Mouse (Mus musculus) skeletal muscle tissue, adult 2 months (tissue): Measurements from ENCODE around the gene Hspbap1.

Experiments
- DNase-seq: peaks from one replicate; pipeline ENCODE4 v3.0.0-alpha.2; 2012; ENCODE audit warnings: low read depth, low spot score

Hspbap1 gene

DNA sequence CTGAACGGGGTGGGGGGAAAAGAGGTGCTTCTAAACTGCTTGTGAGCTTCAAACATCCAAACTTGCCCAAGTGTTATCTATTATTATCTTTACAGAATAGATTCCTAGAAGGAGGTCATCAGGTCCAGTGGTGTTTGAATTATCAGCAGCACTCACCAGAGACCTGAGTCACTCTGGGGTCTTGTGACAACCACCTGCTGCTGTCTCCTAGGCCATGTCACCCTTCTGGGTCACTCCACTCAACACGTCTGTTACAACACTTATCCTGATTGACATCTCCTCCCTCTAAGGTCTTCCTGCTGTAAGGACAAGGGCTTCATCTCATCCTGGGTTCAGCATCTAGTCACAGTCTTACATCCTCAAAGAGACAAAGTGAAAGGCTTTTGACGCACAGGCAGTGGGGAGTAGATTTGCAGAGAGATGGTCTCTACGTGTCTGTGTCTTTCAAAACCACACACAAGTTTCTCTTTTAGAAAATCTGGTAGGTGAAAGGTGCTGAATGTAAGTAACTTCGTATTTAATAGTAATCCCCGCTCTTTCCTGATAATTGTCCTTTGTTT is 21.9 kb downstream of the Hspbap1 start:
- DNase-seq = no peak

GRCm38 (mm10) chr16:35802163-35802562 is 32.0 kb downstream of the Hspbap1 start:
- DNase-seq = no peak

DNA sequence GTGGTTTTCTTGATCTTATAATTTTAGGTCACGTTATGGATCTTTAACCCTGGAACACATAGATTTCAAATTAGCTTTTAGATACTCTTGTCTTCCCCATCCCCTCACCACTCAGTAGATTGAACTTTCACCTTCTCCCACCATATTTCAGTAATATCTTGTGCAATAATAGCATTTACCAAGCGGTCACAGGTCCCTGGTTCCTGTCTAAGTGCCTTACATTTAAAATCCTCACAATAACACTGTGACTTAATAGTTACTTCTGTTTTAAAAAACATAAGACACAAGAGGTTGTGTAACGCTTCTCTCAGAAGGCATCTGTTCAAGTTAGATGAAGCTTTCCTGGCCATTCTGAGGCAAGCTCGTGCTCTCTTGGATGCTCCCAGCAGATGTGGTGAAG is 33.5 kb downstream of the Hspbap1 start:
- DNase-seq = no peak

DNA sequence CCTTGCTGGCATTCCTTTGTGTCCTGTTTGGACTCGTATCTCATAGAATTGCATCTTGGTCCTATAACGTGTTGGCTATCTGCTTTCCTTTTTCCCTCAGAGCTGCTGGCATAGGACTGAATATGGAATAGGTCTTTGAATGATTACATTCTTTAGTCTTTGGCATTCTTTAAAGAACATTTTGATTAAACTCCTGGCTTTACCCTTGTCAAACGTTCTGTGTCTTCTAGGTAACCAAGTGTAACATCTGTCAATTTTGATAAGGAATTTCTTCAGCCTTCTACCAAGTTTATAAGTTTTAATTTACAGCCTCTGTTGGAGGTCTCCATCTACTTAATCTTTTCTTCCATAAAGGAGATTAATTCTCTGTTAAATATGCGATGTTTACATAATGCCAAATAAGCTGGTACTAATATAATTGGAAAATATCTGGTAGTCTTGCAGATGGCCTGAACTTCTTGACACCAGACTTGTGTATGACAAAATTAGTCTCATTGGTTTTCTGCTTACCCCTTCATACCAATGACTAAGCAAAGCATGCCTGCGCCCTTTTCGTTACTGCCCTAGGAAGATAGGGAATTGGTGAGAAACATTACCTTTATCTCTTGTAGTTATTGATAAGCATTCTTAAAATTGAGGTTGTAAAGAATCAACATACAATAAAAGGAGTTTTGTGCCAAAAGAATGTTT is 36.9 kb downstream of the Hspbap1 start:
- DNase-seq = no peak

DNA sequence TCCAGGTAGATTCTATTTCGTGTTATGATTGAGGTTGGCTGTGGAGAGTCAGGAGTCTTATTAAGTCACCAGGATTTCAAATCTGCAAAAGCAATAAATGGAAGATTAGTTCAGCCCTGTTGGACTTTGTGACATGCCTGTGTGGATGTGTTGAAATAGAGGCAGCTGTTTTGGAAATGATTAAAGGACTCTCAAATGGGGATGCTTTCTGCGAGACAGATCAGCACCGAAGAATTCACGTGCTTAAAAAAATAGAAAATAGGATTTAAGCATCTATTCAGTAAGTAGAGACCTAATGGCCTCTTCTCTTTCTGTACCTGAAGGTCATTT is 37.5 kb downstream of the Hspbap1 start:
- DNase-seq = no peak

DNA sequence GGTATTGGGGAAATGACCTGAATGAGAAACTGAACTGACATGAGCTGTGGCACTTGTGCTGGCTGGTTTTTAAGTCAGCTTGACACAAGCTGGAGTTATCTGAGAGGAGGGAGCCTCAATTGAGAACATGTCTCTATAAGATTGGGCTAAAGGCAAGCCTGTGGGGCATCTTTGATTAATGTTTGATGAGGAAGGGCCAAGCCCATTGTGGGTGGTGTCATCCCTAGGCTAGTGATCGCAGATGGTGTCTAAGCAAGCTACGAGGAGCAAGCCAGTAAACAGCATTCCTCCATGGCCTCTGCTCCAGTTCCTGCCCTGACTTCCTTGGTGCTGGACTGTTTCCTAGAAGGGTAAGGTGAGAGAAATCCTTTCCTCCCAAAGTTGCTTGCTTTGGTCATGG is 38.7 kb downstream of the Hspbap1 start:
- no peak for DNase-seq

DNA sequence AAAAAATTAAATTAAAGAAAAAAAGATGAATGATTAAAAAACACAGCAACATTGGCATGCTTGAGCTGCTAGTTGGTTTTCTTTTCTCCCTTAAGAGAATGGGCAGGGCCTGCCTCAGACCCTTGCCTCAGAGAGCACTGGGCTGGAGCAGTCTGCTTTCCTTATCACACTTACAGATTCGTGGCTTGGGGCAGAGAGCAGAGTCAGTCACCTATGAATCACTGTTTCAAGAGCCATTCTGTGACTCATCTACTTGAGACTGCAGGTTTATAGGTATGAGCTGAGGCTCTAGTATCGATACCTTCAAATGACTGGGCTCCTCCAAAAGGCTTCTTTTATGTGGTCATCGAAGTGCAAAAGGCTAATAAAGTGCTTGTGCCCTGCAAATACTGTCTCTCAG is 42.9 kb downstream of the Hspbap1 start:
- no peak for DNase-seq

DNA sequence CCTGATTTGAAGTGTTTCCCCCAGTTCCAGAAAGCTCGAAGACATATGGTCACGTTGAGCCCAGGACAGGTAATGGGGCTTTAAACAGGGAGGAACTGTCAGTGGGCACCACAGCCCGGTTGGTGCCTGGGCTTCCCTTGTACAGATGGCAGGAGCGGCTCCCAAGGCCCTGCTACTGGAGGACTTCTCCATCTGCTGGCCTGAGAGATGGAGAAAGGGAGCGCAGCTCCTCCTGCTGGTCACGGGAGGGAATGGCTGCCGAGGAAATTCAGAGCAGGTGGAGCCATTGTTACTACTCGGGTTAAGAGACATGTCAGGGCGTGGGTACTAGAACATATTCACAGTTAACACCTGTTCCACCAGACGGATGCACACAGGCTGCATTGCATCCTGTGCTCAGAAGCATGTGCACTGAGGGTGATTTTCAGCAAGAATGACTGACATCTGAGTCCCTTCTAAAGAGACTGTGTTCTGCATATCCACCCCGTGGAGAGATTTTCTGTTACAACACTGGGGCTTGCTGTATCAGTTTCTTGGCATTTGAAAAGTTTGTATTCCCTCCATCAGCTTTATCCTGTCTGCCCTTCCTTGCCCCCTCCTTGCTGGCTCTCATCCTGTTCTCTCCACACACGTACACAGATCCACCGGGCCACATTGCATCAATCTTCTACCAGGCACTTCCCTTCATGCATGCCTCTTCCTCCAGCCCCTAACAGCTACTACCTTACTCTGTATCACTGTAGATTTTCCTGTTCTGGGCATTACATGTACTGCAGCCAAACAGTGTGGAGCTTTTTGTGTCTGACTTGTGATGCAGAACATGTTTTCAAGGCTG is 47.3 kb downstream of the Hspbap1 start:
- DNase-seq = peak; percentile 67

DNA sequence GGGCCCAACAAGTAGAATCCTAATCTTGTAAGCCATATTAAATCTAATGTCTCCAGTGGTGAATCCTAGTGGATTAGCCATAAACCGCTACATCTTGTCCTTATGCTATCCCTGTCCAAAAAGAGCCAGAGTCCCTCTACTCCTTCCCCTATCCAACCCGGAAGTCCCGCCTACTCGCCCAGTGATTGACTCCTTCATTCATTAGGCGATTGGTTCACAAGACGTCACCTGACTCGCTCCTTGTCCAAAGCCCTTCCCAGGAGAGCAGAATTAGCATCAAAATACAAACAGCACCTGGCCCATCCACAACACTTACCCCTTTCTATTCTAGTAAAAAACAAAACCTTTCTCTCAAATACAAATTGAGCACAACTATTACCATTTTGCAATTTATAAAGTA is 59.8 kb downstream of the Hspbap1 start:
- no peak for DNase-seq

GRCm38 (mm10) chr16:35832926-35833325 is 62.8 kb downstream of the Hspbap1 start:
- no peak for DNase-seq

- DNase-seq = no peak
These were observed 64.5 kb downstream of the Hspbap1 start for GRCm38 (mm10) chr16:35834653-35835052.

DNA sequence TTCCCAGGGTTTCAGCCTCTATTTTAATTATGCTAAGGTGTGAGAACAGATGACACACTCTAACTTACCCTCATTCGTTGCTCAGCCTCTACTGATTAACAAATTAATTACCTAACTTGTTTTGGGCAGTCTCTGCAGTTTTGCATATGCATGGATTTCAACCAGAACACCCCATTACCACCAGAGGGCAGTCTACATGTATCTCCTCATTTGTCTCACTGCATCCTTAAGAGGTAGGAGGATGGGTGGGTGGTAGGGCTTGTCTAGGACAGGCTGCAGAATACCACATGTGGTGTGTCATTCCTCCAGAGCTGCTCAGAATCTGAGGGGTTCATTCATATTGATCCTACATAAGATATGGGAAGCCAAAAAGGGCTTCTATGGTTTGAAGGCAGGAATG is 69.5 kb downstream of the Hspbap1 start:
- DNase-seq = no peak

- no peak for DNase-seq
These were observed 77.0 kb downstream of the Hspbap1 start for GRCm38 (mm10) chr16:35847138-35847537.

GRCm38 (mm10) chr16:35855846-35856245 is 85.7 kb downstream of the Hspbap1 start:
- DNase-seq = no peak

GRCm38 (mm10) chr16:35856766-35857165 is 86.6 kb downstream of the Hspbap1 start:
- no peak for DNase-seq

GRCm38 (mm10) chr16:35860236-35860635 is 90.1 kb downstream of the Hspbap1 start:
- no peak for DNase-seq

DNA sequence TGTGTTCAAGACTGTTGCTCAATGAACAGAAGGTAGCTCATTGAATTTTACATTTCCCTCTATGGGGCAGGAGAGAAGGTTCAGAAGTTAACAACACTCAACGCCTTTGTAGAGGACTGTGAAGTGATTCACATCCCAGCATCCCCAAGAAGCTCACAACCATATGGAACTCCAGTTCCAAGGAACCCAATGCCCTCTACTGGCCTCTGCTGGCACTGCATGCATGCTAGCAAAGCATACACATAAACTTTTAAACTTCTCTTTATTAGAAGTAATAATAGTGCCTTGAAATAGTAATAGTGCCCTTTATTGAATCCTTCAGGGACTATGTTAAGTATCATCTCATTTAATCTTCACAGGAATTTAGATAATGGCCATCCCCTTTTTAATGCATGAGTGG is 91.9 kb downstream of the Hspbap1 start:
- DNase-seq = no peak

- no peak for DNase-seq
These were observed 97.6 kb downstream of the Hspbap1 start for GRCm38 (mm10) chr16:35867726-35868125.

DNA sequence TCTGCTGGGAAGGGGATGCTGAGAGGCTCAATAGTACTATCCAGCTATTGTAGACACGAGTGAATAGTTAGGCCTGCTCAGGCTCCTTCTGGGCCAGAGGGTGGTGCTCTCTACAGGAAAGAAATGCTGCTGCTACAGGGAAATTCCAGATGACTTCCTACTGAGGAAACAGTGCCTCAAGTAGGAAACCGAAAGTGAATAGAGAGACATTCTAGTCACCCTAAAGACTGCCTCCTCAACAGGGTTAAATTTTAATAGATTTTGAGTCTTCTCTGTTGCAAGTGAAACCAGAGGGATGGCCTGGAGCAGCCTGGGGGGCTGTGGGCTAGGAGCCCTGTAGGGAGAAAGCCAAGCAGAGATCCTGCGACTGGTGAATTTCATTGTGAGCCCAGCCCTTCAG is 99.0 kb downstream of the Hspbap1 start:
- DNase-seq = no peak

GRCm38 (mm10) chr16:35869656-35870055 is 99.5 kb downstream of the Hspbap1 start:
- no peak for DNase-seq

- no peak for DNase-seq
These were observed 100.4 kb downstream of the Hspbap1 start for GRCm38 (mm10) chr16:35870581-35871047.

DNA sequence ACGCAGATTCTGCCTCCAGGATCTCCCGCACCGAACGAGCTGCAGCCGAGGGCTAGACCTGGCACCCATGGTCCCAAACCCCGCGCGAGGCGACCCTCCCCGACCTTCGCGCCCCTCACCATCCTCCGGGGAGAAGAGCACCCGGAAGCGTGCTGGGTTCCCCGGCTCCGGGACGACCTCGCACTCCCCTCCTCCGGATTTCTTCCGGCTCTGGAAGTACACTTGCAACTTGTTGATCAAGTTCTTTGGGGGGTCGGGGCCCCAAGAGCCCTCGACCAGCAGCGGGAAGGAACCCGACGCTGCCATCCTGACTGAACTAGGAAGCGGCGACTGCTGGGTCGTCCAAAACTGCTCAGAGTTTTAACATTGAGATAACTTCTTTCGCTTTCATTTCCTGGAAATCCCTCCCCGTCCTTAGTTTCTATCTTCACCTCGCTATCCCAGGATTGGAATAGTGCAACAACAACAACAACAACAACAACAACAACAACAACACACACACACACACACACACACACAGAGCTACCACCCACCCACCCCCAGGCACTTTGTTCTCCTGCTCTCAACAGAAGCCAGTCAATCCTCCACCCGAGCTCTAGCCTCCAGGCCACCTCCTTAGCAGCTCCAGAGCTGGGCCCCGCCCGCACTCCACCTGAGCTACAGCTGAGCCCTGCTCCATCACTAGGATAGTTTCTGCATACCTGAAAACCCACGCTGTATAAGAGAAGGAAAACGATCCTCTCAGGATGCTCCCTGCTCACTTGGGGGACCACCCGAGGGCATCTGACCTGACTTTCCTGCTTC is 101.1 kb downstream of the Hspbap1 start, which contains the start of gene Parp14:
Gene Parp14, minus strand, starts transcription at position 497 of the 804 bp plus-strand sequence.
- no peak for DNase-seq
